Mouse (Mus musculus) layer of hippocampus, adult 9-10 months (tissue): Measurements from ENCODE around the gene Mpped2.

Experiments
- DNase-seq: peaks from one replicate; pipeline ENCODE4 v3.0.0; 2022; ENCODE audit warnings: low spot score

Mpped2 gene

DNA sequence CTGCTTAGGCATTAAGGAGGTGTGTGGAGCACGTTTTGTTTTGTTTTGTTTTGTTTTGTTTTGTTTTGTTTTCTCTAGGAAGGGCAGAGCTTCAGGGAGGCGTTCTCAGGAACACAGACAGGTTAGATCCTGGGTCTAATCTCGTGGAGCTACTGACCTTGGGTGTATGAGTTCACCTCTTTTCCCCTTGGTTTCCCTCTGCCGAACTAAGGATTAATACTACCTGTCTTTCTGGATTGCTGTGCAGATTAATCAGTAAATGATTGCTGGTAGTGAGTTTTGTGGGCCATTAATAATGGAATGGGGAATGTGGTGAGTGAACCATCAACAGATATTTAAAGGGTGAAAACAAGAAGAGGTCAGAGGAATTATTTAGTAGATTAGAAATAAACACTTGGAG is 53.8 kb downstream of the Mpped2 start:
- DNase-seq, result no peak

- DNase-seq, result no peak
Observed at GRCm38 (mm10) chr2:106747342-106747741, 54.3 kb downstream of the Mpped2 start.

DNA sequence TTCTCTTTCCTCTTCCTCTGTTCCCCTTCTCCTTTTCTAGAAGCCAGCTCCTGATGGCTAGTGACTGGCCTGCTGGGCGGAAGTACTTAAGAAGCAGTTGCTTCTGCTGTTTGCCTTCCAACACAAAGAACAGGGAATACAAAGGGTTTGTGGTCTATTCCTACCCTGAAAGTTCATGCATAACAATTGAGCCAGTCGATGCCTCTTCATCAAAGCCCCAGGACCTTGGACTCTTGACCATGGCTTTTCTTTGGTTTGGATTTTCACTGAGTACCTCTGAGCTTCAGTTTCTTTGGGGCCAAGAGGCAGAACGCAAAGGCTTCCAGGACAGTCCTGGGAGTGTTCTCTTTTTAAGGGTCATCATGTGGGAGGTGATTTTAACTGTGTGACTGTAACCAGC is 57.8 kb downstream of the Mpped2 start:
- DNase-seq, result no peak

- DNase-seq, result no peak
Observed at GRCm38 (mm10) chr2:106753703-106754102, 60.6 kb downstream of the Mpped2 start.

DNA sequence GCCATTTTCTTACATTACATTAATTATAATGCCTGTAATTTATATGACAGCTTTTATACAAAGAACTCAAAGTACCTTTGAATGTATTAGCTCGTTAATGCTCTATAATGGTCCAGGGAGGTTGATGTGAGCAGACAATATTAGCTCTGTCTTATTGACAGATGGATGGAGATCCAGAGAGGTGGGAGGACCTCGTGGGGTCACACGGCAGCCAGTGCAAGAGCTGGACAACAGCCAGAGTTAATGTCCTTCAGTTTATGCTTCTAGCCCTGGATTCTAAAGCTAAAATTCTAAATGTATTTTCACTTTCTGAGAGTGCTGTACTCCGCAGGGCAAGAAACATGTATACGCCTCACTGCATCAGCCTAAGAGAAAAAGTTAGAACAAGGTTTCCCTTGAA is 61.6 kb downstream of the Mpped2 start:
- DNase-seq, result no peak

- DNase-seq, result no peak
Observed at GRCm38 (mm10) chr2:106756354-106757103, 63.5 kb downstream of the Mpped2 start.

DNA sequence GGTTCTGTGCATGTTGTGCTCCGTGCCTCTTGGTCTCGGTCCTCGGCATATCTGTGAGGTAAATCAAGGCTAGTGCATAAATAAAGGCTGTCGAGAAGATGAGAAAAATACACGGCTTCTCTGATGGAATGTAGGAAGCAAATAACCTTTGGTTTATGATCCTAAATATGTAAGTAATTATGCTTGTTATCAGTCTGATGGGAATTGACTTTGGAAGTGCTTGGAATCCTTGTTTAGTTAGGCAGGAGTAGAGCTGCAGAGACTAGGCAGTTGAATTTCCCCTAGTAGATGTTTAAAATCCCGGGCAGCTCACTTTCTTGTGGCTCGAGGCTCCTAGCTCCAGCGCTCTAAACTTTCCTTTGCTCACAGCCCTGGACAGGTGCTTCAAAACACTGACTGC is 69.9 kb downstream of the Mpped2 start:
- DNase-seq, result no peak

- DNase-seq, result no peak
Observed at GRCm38 (mm10) chr2:106769236-106769635, 76.2 kb downstream of the Mpped2 start.

DNA sequence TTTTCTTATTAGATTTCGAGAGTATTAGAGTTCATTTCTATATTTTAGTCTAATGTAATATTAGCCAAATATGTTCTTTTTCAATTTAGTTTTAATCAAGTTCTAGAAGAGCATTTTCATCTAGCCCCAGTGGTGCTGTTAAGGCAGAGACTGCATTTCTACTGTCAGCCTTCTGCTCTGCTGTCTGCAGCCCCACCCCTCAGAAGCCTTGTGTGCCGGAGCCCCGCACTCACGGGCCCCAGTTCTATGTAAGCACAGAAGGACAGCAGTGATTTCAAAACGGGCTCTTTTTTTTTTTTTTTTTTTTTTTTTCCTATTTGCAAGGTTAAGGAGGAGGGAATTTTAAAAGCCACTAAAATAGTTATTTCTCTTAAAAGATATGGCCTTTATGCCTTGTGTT is 79.6 kb downstream of the Mpped2 start:
- no peak for DNase-seq

- DNase-seq, result no peak
Observed at GRCm38 (mm10) chr2:106774251-106775196, 81.5 kb downstream of the Mpped2 start.

GRCm38 (mm10) chr2:106775994-106776393 is 82.9 kb downstream of the Mpped2 start:
- no peak for DNase-seq

DNA sequence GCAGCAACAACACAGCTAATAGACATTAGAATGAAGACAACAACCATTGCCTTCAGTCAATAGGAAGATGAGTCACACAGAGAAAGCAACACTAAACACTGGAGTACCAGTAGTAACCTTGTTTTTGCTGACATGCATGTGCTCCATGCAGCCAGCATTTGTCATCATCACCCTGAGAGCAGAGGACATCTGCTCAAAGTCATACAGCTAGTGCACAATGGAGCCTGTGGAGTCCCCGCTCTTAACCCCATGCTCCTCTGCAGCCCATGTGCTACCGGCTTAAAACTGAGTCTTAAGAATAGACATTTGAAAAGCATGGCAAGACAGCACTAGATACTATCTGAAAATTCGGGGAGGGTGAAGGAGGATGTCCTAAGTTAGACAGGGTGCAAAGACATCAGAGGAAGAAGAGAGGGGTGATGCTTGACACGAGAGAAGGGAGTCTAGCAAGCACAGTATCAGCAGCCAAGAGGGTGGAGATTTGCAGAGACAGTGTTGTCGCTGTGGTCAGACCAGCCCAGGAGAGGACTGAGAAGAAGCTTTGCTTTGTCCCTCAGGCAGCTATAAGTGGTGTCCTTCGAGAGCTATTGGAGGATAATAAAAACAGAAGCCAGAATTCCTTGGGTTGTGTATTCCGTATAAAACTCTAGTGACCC is 85.9 kb downstream of the Mpped2 start:
- DNase-seq, result no peak

DNA sequence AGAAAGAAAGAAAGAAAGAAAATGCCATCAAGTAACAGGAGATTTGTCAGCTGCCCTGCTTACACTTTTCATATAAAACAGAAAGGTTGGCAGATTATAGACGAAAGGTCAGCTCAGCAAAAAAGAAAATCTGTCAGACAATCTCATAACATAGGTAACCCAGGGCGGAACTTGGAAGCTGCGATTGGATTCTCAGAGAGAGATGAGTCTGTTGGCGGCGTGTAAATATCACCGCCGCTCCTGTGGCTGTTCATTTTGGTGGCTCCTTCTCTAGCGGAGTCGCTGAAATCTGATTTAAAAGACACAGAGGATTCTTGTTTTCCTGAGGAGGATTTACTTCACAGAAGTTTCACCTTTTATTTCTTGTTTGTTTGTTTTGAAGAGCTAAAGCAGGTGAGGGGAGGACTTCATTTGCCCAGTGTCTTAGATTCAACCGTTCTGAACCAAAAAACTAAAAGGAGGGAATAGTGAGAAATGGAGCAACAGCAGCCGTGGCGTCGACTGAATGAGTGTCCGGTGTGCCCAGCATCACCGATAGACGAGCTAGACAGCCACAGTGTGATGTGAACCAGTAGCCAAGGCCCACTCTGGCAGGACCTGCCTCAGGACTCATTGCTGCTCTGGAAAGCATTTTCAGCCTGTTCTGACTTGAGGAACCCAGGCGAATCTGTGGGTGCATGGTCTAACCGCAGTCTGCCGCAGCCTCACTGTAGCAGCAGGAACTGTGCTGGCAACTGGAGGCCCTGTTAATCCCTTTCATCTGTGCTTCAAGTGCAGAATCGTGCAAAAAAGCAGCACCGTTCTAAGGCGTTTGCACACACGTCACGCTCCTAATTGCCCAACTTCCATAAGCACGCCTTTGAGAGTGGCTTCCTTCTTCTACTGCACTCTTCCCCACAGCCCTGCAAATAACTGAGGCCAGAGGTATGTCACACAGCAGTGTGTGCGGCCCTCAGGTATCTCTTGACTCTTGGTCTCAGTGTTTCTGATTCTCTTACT is 88.4 kb downstream of the Mpped2 start:
- DNase-seq, result no peak

DNA sequence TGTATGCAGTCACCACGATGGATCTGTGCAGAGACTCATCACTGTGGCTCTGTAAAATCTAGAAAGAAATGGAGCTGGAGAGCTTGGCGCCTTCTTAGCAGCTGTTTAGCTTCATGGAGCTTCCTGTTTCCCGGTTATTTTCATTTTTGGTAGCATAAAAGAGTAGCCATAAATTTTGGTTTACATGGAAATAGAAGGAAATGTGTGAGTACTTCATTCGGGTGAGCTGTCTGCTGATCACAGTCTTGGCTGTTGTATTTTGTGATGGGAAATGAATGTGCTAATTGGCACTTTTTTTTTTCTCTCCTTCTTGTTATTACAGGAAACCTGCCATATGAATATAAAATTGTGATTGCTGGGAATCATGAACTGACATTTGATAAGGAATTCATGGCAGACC is 90.2 kb downstream of the Mpped2 start:
- no peak for DNase-seq

DNA sequence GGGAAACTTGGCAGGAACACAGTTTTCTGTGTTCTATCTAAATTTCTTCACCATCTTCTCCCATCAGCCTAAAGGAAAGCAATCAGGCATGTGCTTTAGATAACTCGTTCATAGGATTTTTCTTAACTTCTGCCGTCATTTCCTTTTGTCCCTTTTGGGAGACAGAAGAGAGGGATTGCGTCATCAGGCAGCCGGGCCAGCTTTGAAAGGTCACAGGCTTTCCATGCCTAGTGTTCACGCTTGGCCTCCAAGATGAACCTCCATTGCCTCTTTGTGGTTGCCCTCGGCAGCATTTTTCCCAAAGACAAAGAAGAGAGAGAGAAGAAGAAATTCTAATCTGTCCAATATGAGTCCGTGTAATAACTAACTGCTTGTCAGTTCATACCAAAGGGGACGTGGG is 95.0 kb downstream of the Mpped2 start:
- DNase-seq, result no peak

DNA sequence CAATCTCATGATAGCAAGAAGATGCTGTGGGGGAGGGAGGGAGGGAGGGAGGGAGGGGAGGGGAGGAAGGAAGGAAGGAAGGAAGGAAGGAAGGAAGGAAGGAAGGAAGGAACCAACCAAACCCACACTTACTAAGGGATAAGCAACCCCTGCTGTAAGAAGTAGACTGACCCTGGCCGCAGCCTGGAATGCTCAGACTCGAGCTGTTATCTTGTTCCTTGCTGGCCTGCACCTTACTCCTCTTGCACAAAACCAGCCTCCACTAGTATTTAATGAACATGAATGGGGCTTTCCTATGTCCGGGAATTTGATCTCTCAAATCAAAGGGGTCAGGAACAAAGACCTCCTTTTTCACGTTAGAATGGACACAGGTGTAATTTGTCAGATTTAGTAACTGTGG is 95.5 kb downstream of the Mpped2 start:
- DNase-seq, result no peak

DNA sequence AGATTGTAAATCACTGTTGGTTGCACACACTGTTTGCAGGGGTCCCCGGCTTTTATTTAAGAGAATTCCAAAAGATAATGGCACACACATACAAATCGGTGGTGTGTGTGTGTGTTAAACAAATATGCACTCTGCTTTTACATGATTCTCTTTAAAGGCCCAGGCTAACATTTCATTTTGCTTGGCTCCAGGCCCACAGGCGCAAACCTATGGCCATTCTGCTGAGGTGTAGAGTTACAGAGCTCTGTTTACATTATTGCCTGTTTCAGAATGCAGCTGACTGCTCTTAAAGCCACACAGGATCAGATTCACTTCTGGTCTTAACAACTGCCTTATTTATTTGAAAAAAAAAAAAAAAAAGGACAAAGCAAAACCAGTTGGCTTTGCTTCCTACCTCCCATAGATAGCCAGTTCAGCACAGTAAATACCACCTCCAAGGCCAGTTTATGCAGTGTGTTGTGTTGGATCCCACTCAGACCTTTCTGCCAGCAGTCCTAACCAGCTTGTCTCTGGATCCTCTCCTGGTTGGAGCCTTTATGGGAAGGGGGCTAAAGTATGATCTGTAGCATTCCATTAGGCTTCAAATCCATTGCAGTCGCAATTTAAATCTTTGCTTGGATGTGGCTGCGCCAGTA is 96.7 kb downstream of the Mpped2 start:
- no peak for DNase-seq

DNA sequence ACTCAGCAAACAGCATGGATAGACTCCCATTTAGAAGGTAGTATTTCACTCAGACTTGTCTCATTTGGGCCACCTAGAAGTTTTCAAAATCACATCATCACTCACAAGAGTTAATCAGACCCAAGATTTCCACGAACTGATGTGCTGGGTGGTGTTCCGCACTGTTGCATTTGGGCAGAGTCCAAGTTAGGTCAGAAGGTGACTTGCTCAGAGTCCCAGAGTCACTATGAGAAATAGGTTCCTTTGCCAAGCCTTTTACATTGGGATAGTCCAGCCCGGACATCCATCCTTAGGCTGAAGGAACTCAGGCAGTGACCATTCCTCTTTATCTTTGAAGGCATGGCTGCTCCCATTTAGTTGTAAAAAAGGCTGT is 97.2 kb downstream of the Mpped2 start:
- no peak for DNase-seq

DNA sequence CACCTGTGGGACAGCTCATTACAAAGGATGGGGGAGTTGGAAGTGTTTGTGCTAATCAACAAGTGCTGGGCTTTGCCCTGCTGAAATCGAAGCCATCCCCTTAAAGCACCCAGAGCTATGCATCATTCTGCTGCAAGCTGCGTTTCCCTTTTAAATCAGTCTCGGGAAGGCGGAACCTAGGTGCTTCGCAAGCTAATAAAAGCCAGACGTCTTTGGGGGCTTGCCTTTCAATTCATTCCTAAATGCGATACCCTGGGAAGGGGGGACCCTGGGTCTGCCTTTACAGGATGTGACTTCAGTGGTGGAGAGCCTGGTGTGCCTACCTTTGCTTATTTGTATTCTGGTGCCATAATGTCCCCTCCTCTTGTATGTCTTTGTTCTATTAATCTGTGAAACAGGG is 103.2 kb downstream of the Mpped2 start:
- DNase-seq, result no peak

DNA sequence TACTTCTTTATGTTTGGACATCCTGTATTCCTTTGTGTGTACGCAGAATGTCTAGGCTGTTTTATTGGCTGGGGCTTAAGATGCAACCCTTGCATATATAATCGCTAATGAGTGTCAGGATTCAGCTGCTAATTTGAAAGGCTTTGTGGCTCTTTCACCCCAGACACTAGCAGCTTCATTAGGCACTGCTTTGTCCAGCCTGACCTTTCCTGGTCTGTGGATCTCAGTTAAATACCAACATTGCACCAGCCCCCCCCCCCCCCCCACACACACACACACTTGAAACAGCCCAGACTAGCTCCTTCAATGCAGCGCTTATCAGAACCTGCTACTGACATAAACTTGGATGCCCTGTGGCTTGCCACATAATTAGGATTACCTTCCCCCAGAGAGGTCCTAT is 104.8 kb downstream of the Mpped2 start:
- DNase-seq, result no peak

DNA sequence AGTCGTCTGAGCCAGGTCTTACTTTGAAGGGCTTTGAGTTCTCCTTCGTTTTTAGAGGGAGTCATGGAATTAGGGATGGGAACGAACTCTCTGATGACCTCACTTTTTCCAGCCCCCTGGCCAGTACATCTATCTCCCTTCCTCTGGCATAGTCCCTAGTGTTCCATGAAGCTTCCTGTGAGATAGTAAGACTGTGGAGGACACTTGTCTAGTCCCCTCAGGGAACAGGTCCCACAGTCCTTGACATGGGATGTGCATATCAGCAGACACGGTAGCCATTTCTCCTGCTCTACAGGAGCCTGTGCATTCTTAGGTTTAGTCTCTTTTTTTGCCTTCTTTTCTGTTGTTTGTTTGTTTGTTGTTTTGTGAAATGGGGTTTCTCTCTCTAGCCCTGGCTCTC is 105.8 kb downstream of the Mpped2 start:
- no peak for DNase-seq
